Mouse (Mus musculus) embryonic facial prominence, embryonic 12.5 days (tissue): ENCODE data around the gene Rundc3a. TPM values are rescaled to one million over a fixed set of nuclear protein-coding genes. Genes with fewer than 3 reads are reported as not detected.

Experiments
- ATAC-seq: fragments of 200-750 bp; cut with Nextera tagmentation; 2 replicates; pipeline ENCODE4 v1.8.0; 2017; ENCODE audit not compliant: insufficient number of reproducible peaks, insufficient read depth, low FRiP score, low TSS enrichment
- H3K27ac ChIP-seq: fragments of 300-500 bp; sonication (generic); 2 replicates; pipeline ENCODE4 v1.5.1; 2016; ENCODE audit warnings: mild to moderate bottlenecking
- H3K27me3 ChIP-seq: fragments of 300-500 bp; sonication (generic); 2 replicates; pipeline ENCODE4 v1.6.1; 2016; ENCODE audit warnings: mild to moderate bottlenecking, moderate library complexity
- H3K36me3 ChIP-seq: fragments of 300-500 bp; sonication (generic); 2 replicates; pipeline ENCODE4 v1.6.1; 2016; ENCODE audit warnings: mild to moderate bottlenecking
- H3K4me1 ChIP-seq: fragments of 300-500 bp; sonication (generic); 2 replicates; pipeline ENCODE4 v1.6.1; 2016
- H3K4me2 ChIP-seq: fragments of 300-500 bp; sonication (generic); replicated peaks from 2 replicates; pipeline ENCODE4 v1.6.1; 2016; ENCODE audit warnings: mild to moderate bottlenecking, moderate library complexity
- H3K4me3 ChIP-seq: fragments of 300-500 bp; sonication (generic); 2 replicates; pipeline ENCODE4 v1.5.1; 2016; ENCODE audit warnings: mild to moderate bottlenecking
- H3K9ac ChIP-seq: fragments of 300-500 bp; sonication (generic); 2 replicates; pipeline ENCODE4 v1.6.1; 2016; ENCODE audit warnings: mild to moderate bottlenecking, moderate library complexity
- H3K9me3 ChIP-seq: fragments of 300-500 bp; sonication (generic); 2 replicates; pipeline ENCODE4 v1.6.1; 2016; ENCODE audit warnings: mild to moderate bottlenecking, moderate library complexity
- WGBS: fragments of 180-500 bp; shearing (Covaris S2); methylation state at CpG from one replicate; pipeline ENCODE4 v1.1.7; 2016; 5-methylcytosine and 5-hydroxymethylcytosine counted together
- polyA plus RNA-seq: library from polyadenylated mRNA; unstranded; fragments of >200 nt; fragmentation: Nextera tagmentation; extraction: Ambion mirVana; gene quantifications from 2 replicates; pipeline ENCODE4 v1.2.1, GENCODE M21; 2016

The Rundc3a gene
- 15.9 and 20.4 TPM in 2 replicates for polyA plus RNA-seq

DNA sequence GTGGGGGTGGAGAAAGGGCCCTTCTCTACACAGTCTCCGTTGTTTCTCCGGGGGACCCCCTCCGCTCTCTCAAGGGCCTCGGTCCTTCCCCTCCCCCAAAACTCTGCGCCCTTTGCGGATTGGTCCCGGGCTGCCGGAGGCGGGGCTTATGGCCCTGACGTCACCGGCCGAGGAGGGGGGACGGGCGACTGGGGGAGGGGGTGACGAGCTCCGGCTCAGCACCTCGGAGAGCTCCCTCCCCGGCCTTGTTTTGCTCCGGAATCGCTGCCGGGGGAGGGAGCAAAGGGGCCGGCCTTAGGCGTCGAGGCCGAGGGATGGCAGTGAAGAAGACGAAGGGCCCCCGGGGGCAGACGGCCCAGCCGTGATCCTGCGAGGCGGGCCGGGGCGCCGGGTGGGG, at the start of gene Rundc3a:
Gene Rundc3a (plus strand): TSS at position 166 of the 397 bp plus-strand sequence.
- ATAC-seq: peak; percentile 79
- Histone ChIP-seq H3K36me3 (no peaks in the 10 kb centered on the region), H3K4me1 (peaks cover 24% of the 10 kb centered on the region), H3K27ac (peak within 1 kb of the TSS; percentile 57), H3K4me3 (peak within 1 kb of the TSS; percentile 43), H3K9me3 (no peaks in the 10 kb centered on the region), H3K4me2 (peak within 1 kb of the TSS; percentile 87), H3K27me3 (peaks cover 34% of the 10 kb centered on the region), H3K9ac (peak within 1 kb of the TSS; percentile 34)
- WGBS: under 1% methylated on average over 34 of the region's 34 CpGs

DNA sequence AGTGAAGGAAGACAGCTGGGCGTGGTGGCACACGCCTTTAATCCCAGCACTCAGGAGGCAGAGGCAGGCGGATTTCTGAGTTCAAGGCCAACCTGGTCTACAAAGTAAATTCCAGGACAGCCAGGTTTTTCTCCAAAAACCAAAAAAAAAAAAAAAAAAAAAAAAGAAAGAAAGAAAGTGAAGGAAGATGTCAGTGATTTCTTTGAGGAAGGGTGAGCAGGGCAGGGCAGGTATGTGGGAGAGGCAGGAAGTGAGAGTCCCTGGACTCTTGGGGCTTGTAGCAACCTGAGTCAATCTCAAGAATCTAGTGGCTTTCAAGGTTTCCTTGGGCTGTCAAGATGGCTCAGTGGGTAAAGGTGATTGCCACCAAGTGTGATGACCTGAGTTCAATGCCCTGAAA, 48.7 kb upstream of the Rundc3a start:
- Histone ChIP-seq H3K9me3 (no peaks in the 10 kb centered on the region), H3K27ac (no peak overlapping the region), H3K9ac (no peak overlapping the region), H3K4me1 (no peaks in the 10 kb centered on the region), H3K36me3 (no peaks in the 10 kb centered on the region), H3K4me2 (no peak overlapping the region), H3K4me3 (no peak overlapping the region), H3K27me3 (no peaks in the 10 kb centered on the region)
- ATAC-seq: no peak
- WGBS: 84% methylated on average over 3 of the region's 3 CpGs

DNA sequence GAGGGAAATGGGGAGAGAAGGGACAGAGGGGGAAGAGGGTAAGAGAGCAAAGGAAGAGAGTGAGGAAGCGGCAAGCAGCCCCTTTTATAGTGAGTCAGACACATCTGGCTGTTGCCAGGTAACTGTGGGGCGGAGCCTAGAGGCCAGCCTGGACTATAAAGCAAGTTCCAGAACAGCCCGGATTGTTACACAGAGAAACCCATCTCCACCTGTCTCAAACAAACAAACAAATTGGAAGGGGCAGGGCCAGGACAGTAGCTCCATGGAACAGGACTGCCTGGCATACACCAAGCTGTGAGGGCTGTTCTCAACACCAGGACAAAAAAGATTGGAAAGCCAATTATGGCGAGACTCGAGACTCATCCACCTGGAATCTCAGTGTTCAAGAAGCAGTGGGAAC, 46.3 kb upstream of the Rundc3a start:
- Histone ChIP-seq H3K4me2 (no peak overlapping the region), H3K9me3 (no peaks in the 10 kb centered on the region), H3K36me3 (no peaks in the 10 kb centered on the region), H3K27ac (no peak overlapping the region), H3K4me3 (no peak overlapping the region), H3K27me3 (no peaks in the 10 kb centered on the region), H3K9ac (no peak overlapping the region), H3K4me1 (no peaks in the 10 kb centered on the region)
- ATAC-seq: no peak
- WGBS: 69% methylated on average over 5 of the region's 5 CpGs

DNA sequence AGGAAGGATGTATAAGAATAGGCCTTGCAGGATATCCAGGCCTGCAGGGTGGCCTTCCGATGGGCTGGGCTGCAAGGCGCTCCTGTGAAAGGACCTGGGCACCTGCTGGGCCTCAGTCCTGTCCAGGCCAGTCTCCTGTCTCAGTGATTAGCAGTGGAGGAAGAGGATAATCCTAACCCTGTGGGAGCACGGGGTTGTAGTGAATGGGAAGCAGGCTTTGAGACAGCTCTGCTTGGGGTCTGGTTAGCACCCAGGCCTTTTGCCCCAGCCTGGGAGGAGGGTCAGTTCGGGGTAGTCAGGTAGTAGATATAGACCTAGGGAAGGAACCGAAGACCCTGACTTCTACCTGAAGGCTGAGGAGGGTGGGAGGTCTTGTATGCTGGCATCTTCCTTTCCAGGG, 45.5 kb upstream of the Rundc3a start:
- no peaks in the 10 kb centered on the region for H3K4me1 ChIP-seq
- H3K9ac ChIP-seq: no peak overlapping the region
- no peak for ATAC-seq
- no peak overlapping the region for H3K4me3 ChIP-seq
- no peak overlapping the region for H3K27ac ChIP-seq
- 65% methylated on average over 5 of the region's 5 CpGs for WGBS
- no peaks in the 10 kb centered on the region for H3K36me3 ChIP-seq
- H3K4me2 ChIP-seq: no peak overlapping the region
- no peaks in the 10 kb centered on the region for H3K9me3 ChIP-seq
- H3K27me3 ChIP-seq: no peaks in the 10 kb centered on the region

GRCm38 (mm10) chr11:102348101-102348585, 45.1 kb upstream of the Rundc3a start:
- WGBS: 86% methylated on average over 7 of the region's 7 CpGs
- ATAC-seq: no peak
- Histone ChIP-seq H3K4me1 (no peaks in the 10 kb centered on the region), H3K36me3 (no peaks in the 10 kb centered on the region), H3K27ac (no peak overlapping the region), H3K27me3 (no peaks in the 10 kb centered on the region), H3K9me3 (no peaks in the 10 kb centered on the region), H3K4me2 (no peak overlapping the region), H3K4me3 (no peak overlapping the region), H3K9ac (no peak overlapping the region)

GRCm38 (mm10) chr11:102348771-102349170, 44.4 kb upstream of the Rundc3a start:
- Histone ChIP-seq H3K4me2 (no peak overlapping the region), H3K9ac (no peak overlapping the region), H3K9me3 (no peaks in the 10 kb centered on the region), H3K27me3 (no peaks in the 10 kb centered on the region), H3K4me1 (no peaks in the 10 kb centered on the region), H3K36me3 (no peaks in the 10 kb centered on the region), H3K27ac (no peak overlapping the region), H3K4me3 (no peak overlapping the region)
- no peak for ATAC-seq
- WGBS: 79% methylated on average over 11 of the region's 11 CpGs

DNA sequence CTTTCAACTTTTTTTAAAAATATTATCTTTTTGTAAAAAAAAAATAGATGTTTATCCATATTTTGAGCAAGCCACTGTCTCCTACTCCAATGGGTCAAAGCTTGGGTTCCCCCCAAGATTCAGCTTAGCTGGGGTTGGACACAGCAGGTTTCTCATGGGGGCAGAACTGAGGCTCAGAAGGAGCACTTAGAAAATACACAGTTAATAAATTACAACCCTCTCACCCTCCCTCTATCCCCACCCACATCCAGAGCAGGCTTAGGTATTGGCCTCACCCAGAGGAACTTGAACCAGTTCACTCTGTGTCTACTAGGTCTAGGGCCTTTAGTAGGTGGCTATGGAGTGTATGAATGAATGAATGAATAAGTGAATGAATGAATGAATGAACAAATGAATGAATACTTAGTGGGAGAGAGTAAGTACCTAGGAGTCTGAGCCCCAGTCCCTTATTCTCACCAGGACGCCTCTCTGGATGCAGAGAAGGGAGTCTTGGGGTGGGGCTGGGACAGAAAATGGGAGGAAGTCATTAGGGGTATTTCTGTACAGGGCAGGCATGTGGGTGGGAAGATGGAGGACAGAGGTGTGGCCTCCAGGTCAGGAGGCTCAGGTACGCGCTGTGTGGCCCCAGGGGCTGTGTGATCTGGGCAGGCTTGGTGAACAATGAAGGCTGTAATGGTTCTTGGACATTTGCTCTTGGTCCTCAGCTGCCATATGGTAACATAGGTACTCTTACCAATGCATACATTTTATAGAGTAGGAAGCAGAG, 43.8 kb upstream of the Rundc3a start:
- no peak for ATAC-seq
- H3K9me3 ChIP-seq: no peaks in the 10 kb centered on the region
- H3K4me1 ChIP-seq: no peaks in the 10 kb centered on the region
- no peaks in the 10 kb centered on the region for H3K27me3 ChIP-seq
- H3K36me3 ChIP-seq: no peaks in the 10 kb centered on the region
- H3K4me3 ChIP-seq: no peak overlapping the region
- no peak overlapping the region for H3K4me2 ChIP-seq
- no peak overlapping the region for H3K9ac ChIP-seq
- WGBS: 89% methylated on average over 3 of the region's 3 CpGs
- H3K27ac ChIP-seq: no peak overlapping the region

DNA sequence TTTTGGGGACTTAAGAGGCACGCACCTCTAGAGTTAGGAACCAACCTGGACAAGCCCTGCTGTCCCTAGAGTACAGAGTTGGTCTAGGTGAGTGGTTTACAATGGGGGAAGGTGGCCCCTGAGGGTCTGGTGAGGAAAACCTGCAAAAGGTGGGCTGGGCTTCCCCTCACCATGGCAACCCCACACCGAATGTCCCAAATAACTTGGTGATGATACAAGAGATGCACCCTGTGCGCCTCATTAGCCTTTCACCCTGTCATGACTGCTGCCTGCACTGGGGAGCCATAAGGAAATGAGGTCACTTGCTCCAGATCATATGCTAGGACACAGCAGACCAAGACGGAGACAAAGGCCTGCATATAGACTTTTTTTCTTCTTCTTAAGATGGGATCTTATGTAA, 42.8 kb upstream of the Rundc3a start:
- Histone ChIP-seq H3K9ac (no peak overlapping the region), H3K9me3 (no peaks in the 10 kb centered on the region), H3K4me2 (no peak overlapping the region), H3K27ac (no peak overlapping the region), H3K36me3 (no peaks in the 10 kb centered on the region), H3K4me1 (no peaks in the 10 kb centered on the region), H3K4me3 (no peak overlapping the region), H3K27me3 (no peaks in the 10 kb centered on the region)
- no peak for ATAC-seq
- WGBS: 82% methylated on average over 4 of the region's 4 CpGs

- H3K4me1 ChIP-seq: no peaks in the 10 kb centered on the region
- H3K4me2 ChIP-seq: no peak overlapping the region
- WGBS: 82% methylated on average over 17 of the region's 17 CpGs
- H3K27me3 ChIP-seq: no peaks in the 10 kb centered on the region; the same call in 1 of the 2 replicates
- H3K9ac ChIP-seq: no peak overlapping the region
- H3K4me3 ChIP-seq: no peak overlapping the region
- H3K27ac ChIP-seq: no peak overlapping the region
- ATAC-seq: no peak
- H3K36me3 ChIP-seq: no peaks in the 10 kb centered on the region
- no peaks in the 10 kb centered on the region for H3K9me3 ChIP-seq
These were observed 42.2 kb upstream of the Rundc3a start for GRCm38 (mm10) chr11:102350981-102351523.

- 43% methylated on average over 5 of the region's 5 CpGs for WGBS
- H3K27me3 ChIP-seq: peaks cover 5% of the 10 kb centered on the region; the same call in 1 of the 2 replicates
- no peaks in the 10 kb centered on the region for H3K4me1 ChIP-seq
- H3K4me2 ChIP-seq: no peak overlapping the region
- no peaks in the 10 kb centered on the region for H3K36me3 ChIP-seq
- no peak for ATAC-seq
- H3K27ac ChIP-seq: no peak overlapping the region
- H3K9ac ChIP-seq: no peak overlapping the region
- no peaks in the 10 kb centered on the region for H3K9me3 ChIP-seq
- H3K4me3 ChIP-seq: no peak overlapping the region
These were observed 40.8 kb upstream of the Rundc3a start for GRCm38 (mm10) chr11:102352378-102352777.

GRCm38 (mm10) chr11:102353021-102353431, 40.2 kb upstream of the Rundc3a start:
- Histone ChIP-seq H3K4me1 (no peaks in the 10 kb centered on the region), H3K9ac (no peak overlapping the region), H3K36me3 (no peaks in the 10 kb centered on the region), H3K4me3 (no peak overlapping the region), H3K9me3 (no peaks in the 10 kb centered on the region), H3K27ac (no peak overlapping the region), H3K4me2 (no peak overlapping the region), H3K27me3 (peaks cover 5% of the 10 kb centered on the region; the same call in 1 of the 2 replicates)
- no peak for ATAC-seq
- 32% methylated on average over 8 of the region's 8 CpGs for WGBS

DNA sequence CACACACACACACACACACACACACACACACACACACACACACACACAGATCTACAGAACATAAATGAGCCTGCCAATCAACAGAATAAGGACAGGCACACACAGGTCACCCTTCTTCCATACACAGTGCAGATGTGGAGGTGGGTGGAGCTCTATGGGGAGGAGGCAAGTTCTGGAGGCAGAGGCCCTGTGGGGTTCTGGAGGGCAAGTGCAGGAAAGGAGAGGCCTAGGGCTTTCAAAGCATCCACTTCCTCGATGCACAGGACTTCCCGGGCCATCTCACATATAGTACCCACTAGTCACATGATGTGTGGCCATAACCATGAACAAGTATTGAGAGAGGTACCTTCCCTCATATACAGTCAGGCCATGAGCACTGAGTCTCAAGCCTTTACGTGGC, 37.7 kb upstream of the Rundc3a start:
- H3K4me1 ChIP-seq: no peaks in the 10 kb centered on the region
- H3K27me3 ChIP-seq: peaks cover 5% of the 10 kb centered on the region; the same call in 1 of the 2 replicates
- H3K4me2 ChIP-seq: no peak overlapping the region
- WGBS: 86% methylated on average over 3 of the region's 3 CpGs
- no peak overlapping the region for H3K9ac ChIP-seq
- no peak overlapping the region for H3K27ac ChIP-seq
- no peak for ATAC-seq
- H3K4me3 ChIP-seq: no peak overlapping the region
- no peaks in the 10 kb centered on the region for H3K9me3 ChIP-seq
- H3K36me3 ChIP-seq: no peaks in the 10 kb centered on the region
